Comparison of ENCODE assay signal across 26 mouse cellular contexts in genomic region chr15:59231703-59232102, GRCm38 (mm10).
DNase-seq lines count a peak whose midpoint lies in the region; ATAC-seq and TF ChIP-seq lines count a peak whose summit lies in the region.
"Had no signal": no experiment of that assay in that cellular context is flagged by ENCODE, and none has a peak within 500 bp of the region (broad histone marks: within the 10 kb centered on the region; RNA-seq: fewer than 3 reads in every experiment).

No protein-coding gene starts in this region.

- 63% methylated on average over 1 of the region's 1 CpGs for WGBS in kidney, adult 2 months
- WGBS in kidney, embryonic 15.5 days, result 85% methylated on average over 1 of the region's 1 CpGs

- no peaks in the 10 kb centered on the region for H3K27me3 ChIP-seq in kidney, adult 2 months (replicated peaks; ENCODE audit: control insufficient read depth, insufficient read depth, low read length)
- no peaks in the 10 kb centered on the region for H3K27me3 ChIP-seq in kidney, embryonic 15.5 days
- H3K27me3 ChIP-seq in C2C12 (ENCODE audit: control insufficient read depth, insufficient read depth, insufficient read length), result no peaks in the 10 kb centered on the region
- no peaks in the 10 kb centered on the region for H3K27me3 ChIP-seq in myocyte (ENCODE audit: control insufficient read depth, insufficient read depth, insufficient read length)
- H3K27me3 ChIP-seq: embryonic facial prominence, embryonic 13.5 days; embryonic facial prominence, embryonic 15.5 days; forebrain, embryonic 13.5 days; forebrain, embryonic 15.5 days had no signal

- no peaks in the 10 kb centered on the region for H3K79me3 ChIP-seq in C2C12 (ENCODE audit: low read depth)

- H3K4me3 ChIP-seq in kidney, adult 2 months (ENCODE audit: insufficient read depth, low read depth, low read length), result no peak overlapping the region
- H3K4me3 ChIP-seq in kidney, embryonic 15.5 days (replicated peaks), result no peak overlapping the region
- H3K4me3 ChIP-seq in C2C12 (ENCODE audit: insufficient read depth, poor library complexity, severe bottlenecking) (no peak overlapping the region), myocyte (no peak overlapping the region)
- H3K4me3 ChIP-seq: embryonic facial prominence, embryonic 13.5 days; embryonic facial prominence, embryonic 15.5 days; erythroblast, embryonic 14.5 days; forebrain, embryonic 13.5 days; forebrain, embryonic 15.5 days had no signal

- TF ChIP-seq POLR2A in kidney, adult 2 months (IDR thresholded peaks at IDR 0.05; ENCODE audit: low read depth, low read length), result no peak
- no peak for TF ChIP-seq POLR2A in myocyte (IDR thresholded peaks at IDR 0.05; ENCODE audit: insufficient read length, low read depth)

- no peaks in the 10 kb centered on the region for H3K36me3 ChIP-seq in kidney, adult 2 months (ENCODE audit: control insufficient read depth, insufficient read depth, low read length)
- no peaks in the 10 kb centered on the region for H3K36me3 ChIP-seq in kidney, embryonic 15.5 days
- H3K36me3 ChIP-seq in C2C12 (ENCODE audit: control insufficient read depth, insufficient read depth) (no peaks in the 10 kb centered on the region), myocyte (ENCODE audit: control insufficient read depth, insufficient read depth) (no peaks in the 10 kb centered on the region)
- H3K36me3 ChIP-seq: embryonic facial prominence, embryonic 13.5 days; embryonic facial prominence, embryonic 15.5 days; forebrain, embryonic 15.5 days had no signal

- no peaks in the 10 kb centered on the region for H3K9me3 ChIP-seq in kidney, embryonic 15.5 days (replicated peaks)
- H3K9me3 ChIP-seq: embryonic facial prominence, embryonic 13.5 days; embryonic facial prominence, embryonic 15.5 days; forebrain, embryonic 15.5 days had no signal

- ATAC-seq in kidney, embryonic 15.5 days (replicated peaks; ENCODE audit: low FRiP score), result no peak
- ATAC-seq: activated CD4-positive, CD25-positive, alpha-beta regulatory T cell, adult 4 months; forebrain, embryonic 13.5 days; forebrain, embryonic 15.5 days; forebrain, postnatal 0 days had no signal

- no peak overlapping the region for H3K9ac ChIP-seq in kidney, embryonic 15.5 days
- H3K9ac ChIP-seq: embryonic facial prominence, embryonic 13.5 days; embryonic facial prominence, embryonic 15.5 days; forebrain, embryonic 13.5 days; forebrain, embryonic 15.5 days; forebrain, postnatal 0 days had no signal

- H3K4me2 ChIP-seq in kidney, embryonic 15.5 days, result no peak overlapping the region
- H3K4me2 ChIP-seq in myocyte (ENCODE audit: low read depth), result no peak overlapping the region
- H3K4me2 ChIP-seq: embryonic facial prominence, embryonic 13.5 days; embryonic facial prominence, embryonic 15.5 days; forebrain, embryonic 13.5 days; forebrain, embryonic 15.5 days had no signal

- peak overlapping the region; percentile 77 for H3K27ac ChIP-seq in kidney, adult 2 months (ENCODE audit: insufficient read depth, low read depth, low read length)
- H3K27ac ChIP-seq in kidney, embryonic 15.5 days, result no peak overlapping the region
- H3K27ac ChIP-seq: embryonic facial prominence, embryonic 13.5 days; embryonic facial prominence, embryonic 15.5 days; forebrain, embryonic 13.5 days; forebrain, embryonic 15.5 days had no signal

- H3ac ChIP-seq in C2C12 (ENCODE audit: control insufficient read depth, insufficient read length, low read depth) (no peak overlapping the region), myocyte (ENCODE audit: control insufficient read depth, insufficient read length) (no peak overlapping the region)

- H3K79me2 ChIP-seq in C2C12 (ENCODE audit: control insufficient read depth, insufficient read depth) (no peaks in the 10 kb centered on the region), myocyte (ENCODE audit: control insufficient read depth, insufficient read depth) (no peaks in the 10 kb centered on the region)

- DNase-seq in kidney, adult 2 months, result no peak
- DNase-seq in adipocyte (ENCODE audit: low spot score), result peak; percentile 50
- no peak for DNase-seq in spleen, postnatal 14 days (ENCODE audit: low spot score in 2 of 2)
- no peak for DNase-seq in T-cell, adult 2 months (ENCODE audit: low spot score)
- no peak for DNase-seq in urinary bladder, adult 18-20 months (ENCODE audit: low spot score in 2 of 2)
- DNase-seq: adrenal gland, adult 2 months; adrenal gland, postnatal 10 days; adrenal gland, postnatal 25 days; B cell, adult 2 months; cerebellum, adult 11 months; cerebellum, adult 18-20 months; cerebellum, adult 8-10 months; cerebellum, adult 9-11 months; cerebellum, postnatal 14 days; cerebellum, postnatal 36 days; embryo, embryonic 11 days; forebrain, postnatal 0 days had no signal

- no peak for TF ChIP-seq CTCF in kidney, adult 2 months (conservative IDR thresholded peaks at IDR 0.05; ENCODE audit: insufficient read depth, insufficient read length, low read depth, low read length)
- TF ChIP-seq CTCF in C2C12 (IDR thresholded peaks at IDR 0.05; ENCODE audit: control insufficient read depth, insufficient read depth, insufficient read length), result no peak

- peaks cover 4% of the 10 kb centered on the region; the same call in 1 of the 2 replicates for H3K4me1 ChIP-seq in kidney, adult 2 months (ENCODE audit: control insufficient read depth, insufficient read depth, low read length)
- no peaks in the 10 kb centered on the region for H3K4me1 ChIP-seq in kidney, embryonic 15.5 days
- H3K4me1 ChIP-seq: embryonic facial prominence, embryonic 13.5 days; embryonic facial prominence, embryonic 15.5 days; forebrain, embryonic 13.5 days; forebrain, embryonic 15.5 days had no signal

TF ChIP-seq in C2C12, 6 proteins besides CTCF, POLR2A, EP300 and RAD21:
- no peak for TF ChIP-seq MYOD1 (IDR thresholded peaks at IDR 0.05; ENCODE audit: control insufficient read depth, insufficient read length, low read depth)
- peak; percentile 48 for TF ChIP-seq CEBPB (IDR thresholded peaks at IDR 0.05; ENCODE audit: low read depth)

TF ChIP-seq in myocyte, 11 proteins besides CTCF, POLR2A, EP300 and RAD21:
- TF ChIP-seq TCF12 (IDR thresholded peaks at IDR 0.05; ENCODE audit: insufficient read depth, poor library complexity, severe bottlenecking) (no peak), MAX (IDR thresholded peaks at IDR 0.05; ENCODE audit: low read depth) (no peak), SRF (IDR thresholded peaks at IDR 0.05; ENCODE audit: control insufficient read depth, insufficient read length, low read depth) (no peak), MYOG (IDR thresholded peaks at IDR 0.05; ENCODE audit: control insufficient read depth in 1 of 3, insufficient read depth in 1 of 3, insufficient read length in 2 of 3, low read depth in 2 of 3) (no peak), CEBPB (IDR thresholded peaks at IDR 0.05; ENCODE audit: insufficient read depth, poor library complexity, severe bottlenecking) (peak; percentile 62), E2F4 (IDR thresholded peaks at IDR 0.05; ENCODE audit: insufficient read depth) (no peak)
